Mouse (Mus musculus) testis, postnatal 10 days (tissue): ENCODE results near the gene Scaf4.

ENCODE experiments used
- DNase-seq: peaks from one replicate; pipeline ENCODE4 v3.0.0; 2021; ENCODE audit warnings: low spot score

Gene Scaf4

GRCm38 (mm10) chr16:90283905-90284891, at the start of gene Scaf4:
TSS of gene Scaf4 (minus strand) at chr16:90284503.
- peak; percentile 98 for DNase-seq

GRCm38 (mm10) chr16:90332553-90332952, 48.2 kb upstream of the Scaf4 start:
- DNase-seq: no peak

GRCm38 (mm10) chr16:90330979-90331378, 46.7 kb upstream of the Scaf4 start:
- no peak for DNase-seq

GRCm38 (mm10) chr16:90329511-90329910, 45.2 kb upstream of the Scaf4 start:
- DNase-seq: no peak

DNA sequence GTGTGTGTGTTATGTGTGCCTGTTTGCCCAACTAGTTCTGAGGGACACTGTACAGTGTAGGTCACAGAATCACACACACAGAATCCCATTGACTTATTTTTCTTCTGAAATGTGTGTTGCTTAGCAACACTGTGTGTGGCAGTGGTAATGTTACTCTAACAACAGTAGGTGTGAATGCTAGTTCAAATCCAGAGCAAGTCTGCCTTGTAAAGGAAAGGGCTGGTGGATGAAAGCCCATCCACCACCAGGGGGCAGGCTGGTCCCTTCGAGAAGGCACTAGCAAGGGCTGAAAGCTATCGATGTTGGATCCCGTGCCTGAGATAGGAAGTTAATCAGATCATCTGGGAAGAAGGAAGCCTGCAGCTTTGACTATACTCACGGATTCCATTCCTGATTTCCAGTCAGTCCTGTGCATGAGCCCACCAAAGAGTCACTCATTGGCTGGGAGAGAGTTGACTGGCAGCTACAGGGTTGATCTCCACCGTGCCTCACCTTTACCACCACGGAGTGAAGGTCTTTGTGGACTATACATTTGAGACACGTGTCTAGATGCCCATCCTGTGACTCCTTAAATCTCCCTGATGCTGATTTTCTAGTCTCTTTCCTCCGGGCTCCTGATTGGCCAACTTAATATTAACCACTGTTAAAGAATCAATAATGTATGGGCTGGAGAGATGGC, 38.7 kb upstream of the Scaf4 start:
- DNase-seq: peak; percentile 93

GRCm38 (mm10) chr16:90319321-90319720, 35.0 kb upstream of the Scaf4 start:
- DNase-seq: no peak

DNA sequence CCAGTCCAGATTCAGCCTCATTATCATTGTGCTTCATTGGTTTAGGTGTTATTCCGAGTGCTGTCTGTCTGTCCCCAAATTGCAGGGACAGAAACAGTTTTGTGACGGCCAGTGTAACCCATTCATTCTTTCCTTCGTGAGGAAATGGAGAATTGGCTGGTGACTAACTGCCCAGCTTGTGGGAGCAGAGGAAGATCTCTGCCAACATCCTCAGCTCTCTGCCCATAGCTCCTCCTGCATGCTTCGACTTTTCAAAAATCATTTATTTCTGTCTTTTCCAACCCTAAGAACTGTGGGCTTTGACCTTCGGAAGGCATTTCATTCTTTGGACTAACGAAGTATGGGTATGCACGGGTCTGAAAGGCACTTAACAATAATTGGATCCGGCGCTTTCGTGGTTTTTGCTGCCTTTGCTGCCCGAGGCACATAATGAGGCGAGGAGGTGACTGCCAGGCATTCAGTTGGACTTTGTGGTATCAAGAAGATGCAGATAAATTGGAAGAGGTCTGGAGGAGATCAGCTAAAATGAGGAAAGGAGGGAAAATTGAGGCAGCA, 34.1 kb upstream of the Scaf4 start:
- no peak for DNase-seq

DNA sequence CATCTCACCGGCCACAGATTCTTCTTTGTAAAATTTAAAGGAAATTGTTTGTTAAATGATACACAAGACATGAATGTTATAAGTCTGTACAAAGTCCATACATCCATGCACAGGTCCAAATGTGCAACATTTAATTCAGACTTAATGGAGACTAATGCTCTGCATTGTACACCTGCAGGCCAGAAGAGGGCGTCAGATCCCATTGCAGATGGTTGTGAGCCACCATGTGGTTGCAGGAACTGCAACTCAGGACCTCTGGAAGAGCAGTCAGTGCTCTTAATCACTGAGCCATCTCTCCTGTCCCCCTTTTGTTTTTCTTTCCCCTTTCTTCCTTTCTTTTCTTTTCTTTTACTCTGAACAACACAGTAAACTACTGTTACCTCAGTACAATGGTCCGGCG, 33.5 kb upstream of the Scaf4 start:
- no peak for DNase-seq

GRCm38 (mm10) chr16:90315881-90316280, 31.6 kb upstream of the Scaf4 start:
- no peak for DNase-seq

DNA sequence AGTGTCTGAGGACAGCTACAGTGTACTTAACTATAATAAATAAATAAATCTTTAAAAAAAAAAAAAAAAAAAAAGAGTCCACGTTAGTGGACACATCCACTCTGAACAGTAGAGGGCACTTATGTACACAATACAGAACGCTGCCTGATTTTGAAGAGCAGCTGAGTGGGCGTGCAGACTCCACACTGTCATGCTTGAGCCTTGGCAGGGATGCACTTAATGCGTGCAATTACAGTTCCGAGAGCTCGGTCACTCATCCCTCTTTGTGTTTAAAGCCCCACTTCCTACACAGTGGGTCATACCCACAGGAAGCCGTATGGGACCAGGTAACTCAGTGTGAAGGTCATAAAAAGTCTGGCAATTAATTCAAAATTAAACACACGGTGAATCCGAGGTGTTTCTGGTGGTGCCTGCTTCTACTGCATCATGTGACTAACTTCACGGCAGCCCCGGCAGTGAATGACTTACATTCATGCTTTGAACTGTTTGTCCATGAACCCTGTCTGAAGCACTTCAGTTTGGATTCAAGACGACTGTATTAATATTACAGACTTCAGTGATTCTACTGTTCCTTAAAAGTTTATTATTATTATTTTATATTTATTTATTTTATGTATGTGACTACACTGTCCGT, 28.3 kb upstream of the Scaf4 start:
- DNase-seq: no peak

DNA sequence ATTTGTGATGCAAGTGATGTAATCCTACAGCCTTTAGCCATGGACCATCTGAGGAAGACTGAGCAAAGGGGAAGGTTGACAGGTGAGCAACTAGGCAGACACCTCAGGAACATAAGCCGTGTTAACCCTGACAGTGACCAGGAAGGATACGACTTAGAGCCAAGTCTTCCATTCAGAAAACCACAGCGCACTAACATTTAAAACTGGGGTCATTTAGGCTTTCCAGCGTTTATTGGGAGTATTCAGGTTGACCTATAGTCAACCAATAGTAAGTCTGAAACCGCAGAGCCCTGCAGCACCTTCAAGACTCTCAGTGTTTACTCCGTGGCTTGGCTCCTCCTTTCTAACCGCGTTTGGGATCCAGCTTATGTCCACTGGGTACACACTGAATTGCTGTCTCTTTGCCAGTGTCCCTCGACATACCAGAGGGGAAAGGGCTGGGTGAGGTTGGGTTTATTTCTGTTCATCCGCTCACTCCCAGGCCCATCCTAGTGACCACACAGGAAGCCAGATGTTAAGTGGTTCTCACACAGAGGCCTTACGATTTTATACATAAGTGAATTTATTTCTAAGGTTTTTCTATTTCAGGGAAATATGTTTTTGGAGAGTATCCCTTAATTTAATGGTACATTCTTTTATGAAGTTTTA, 26.3 kb upstream of the Scaf4 start:
- no peak for DNase-seq

DNA sequence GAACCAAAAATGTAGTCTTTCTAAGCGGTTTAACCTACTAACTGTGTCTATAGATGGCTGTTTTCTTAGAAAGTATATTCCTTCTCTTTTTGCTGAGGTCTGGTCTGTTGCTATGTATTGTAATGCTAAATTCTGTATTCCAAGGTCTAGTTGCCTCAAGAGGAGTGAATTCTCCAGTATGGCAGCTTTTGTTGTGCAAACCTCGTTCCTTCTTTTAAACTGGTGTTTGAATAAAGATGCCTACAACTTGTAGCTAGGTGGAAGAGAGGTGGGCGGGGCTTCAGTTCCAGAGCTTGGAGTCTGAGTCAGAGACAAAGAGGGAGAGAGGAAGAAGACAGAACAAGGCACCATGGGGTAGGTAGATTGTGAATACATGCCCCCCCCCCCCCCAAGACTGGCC, 25.5 kb upstream of the Scaf4 start:
- DNase-seq: no peak

DNA sequence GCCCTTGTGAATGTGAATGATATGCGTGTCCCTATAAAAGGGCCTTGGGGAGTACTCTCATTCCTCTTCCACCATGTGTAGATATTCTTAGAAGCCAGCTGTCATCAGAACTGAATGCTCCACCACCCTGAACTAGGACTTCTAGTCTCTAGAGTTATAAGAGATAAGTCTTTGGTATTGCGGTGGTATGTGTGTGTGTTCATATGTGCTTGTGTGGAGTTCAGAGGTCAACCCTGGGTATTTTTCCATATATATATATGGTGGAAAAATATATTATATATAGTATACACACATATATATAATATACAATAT, 19.6 kb upstream of the Scaf4 start:
- DNase-seq: no peak

DNA sequence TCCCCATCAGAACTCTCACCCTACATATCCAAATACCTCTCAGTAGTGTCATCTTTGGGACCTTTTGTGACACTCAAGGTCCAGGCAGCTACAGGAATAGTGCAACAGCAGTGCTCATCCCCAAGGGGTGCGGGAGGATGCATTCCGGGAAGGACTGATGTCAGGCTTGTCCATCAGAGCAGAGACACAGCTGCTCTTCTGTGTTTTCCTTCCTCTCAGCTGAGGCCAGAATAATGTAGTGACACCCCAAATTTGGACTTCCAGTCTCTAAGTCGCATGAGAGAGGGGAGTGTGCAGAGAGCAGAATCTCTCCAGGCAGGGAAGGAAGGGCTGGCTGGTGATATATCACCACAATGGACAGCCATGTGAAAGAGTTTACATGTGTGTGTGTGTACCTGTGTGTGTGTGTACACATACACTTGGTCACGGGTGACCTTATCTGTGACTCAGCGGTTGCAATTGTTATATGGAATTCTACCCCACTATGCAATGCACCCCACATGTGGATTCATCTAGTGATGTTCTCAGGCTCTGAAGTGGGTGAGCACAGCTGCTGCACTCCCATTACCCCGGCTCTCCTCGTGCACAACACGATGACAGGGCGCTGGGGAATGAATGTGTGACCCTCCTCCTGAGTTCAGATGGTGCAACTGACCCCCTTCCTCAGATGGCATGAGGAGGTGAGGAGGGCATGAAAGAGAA, 19.1 kb upstream of the Scaf4 start:
- no peak for DNase-seq

DNA sequence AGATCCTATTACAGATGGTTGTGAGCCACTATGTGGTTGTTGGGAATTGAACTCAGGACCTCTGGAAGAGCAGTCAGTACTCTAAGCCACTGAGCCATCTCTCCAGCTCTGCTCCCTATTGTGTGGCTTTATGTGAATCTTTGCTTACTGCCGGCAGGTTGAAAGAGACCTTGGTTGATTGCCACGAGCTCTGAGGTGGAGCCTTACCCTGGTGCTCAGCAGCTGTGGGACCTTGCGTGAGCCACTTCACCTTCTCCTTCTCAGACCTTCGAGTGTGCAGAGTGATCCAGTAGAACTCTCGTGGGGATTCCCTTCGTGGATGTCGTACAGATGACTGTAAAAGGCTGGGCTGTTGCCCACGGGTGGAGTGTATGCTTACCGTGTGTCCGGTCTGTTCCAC, 17.4 kb upstream of the Scaf4 start:
- DNase-seq: no peak

- no peak for DNase-seq
Measured at GRCm38 (mm10) chr16:90300896-90301295, 16.6 kb upstream of the Scaf4 start.

DNA sequence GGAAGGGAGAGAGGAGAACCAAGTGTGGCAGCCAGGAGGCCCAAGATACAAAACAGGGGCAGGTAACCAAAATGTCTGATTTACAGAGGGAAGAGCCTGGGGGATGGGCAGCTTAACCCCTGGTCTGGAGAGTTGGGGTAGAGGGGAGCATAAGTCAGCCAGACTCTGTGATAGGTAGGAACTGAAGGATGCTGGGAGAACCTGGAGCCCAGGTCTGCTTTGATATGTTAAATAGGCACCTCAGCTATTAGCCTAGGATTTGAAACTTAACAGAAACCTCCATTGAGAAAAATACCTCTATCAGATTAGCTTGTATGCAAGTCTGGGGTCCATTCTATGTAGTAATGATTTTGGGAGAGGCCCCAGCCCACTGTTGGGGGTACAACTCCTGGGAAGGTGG, 15.3 kb upstream of the Scaf4 start:
- no peak for DNase-seq

DNA sequence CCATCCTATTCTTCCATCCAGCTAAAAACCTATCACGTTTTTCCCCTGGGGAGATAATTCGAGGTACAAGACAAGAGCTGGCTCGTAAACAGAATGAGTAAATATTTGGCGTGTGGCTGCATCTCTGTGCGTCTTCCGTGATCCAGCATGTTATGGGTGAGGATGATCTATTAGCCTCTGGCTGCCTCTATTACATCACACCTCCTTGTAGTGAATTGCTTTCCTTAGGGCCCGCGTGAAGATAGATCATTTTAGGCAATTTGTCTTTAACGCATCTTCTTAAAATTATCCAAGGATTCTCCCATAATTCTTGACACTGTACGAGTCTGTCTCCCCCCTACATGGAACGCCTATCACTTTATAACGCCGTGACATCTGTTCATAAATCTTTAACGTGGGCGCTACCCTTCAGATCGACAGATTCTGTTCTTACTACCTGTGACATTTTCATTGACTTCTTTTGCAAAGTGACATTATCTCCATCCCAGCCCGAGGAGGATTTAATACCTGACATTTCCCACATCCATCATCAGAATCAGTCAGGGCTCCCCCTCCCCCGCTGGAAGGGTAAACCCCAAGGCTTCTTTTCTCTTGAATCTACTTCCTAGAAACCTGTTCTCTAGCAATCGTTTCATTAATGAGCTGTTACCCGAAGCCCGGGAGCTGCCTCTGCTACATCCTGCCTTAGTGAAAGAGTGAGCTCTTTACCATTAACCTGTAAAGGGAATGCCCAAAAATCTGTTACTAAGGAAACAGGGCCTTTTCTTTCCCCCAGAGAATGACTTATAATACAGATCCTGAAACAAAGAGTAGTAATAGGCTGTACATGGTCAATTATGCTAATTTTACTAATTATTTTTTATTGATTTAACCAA, 14.4 kb upstream of the Scaf4 start:
- no peak for DNase-seq

GRCm38 (mm10) chr16:90297479-90298425, 13.4 kb upstream of the Scaf4 start:
- no peak for DNase-seq
